In the genomic region with DNA sequence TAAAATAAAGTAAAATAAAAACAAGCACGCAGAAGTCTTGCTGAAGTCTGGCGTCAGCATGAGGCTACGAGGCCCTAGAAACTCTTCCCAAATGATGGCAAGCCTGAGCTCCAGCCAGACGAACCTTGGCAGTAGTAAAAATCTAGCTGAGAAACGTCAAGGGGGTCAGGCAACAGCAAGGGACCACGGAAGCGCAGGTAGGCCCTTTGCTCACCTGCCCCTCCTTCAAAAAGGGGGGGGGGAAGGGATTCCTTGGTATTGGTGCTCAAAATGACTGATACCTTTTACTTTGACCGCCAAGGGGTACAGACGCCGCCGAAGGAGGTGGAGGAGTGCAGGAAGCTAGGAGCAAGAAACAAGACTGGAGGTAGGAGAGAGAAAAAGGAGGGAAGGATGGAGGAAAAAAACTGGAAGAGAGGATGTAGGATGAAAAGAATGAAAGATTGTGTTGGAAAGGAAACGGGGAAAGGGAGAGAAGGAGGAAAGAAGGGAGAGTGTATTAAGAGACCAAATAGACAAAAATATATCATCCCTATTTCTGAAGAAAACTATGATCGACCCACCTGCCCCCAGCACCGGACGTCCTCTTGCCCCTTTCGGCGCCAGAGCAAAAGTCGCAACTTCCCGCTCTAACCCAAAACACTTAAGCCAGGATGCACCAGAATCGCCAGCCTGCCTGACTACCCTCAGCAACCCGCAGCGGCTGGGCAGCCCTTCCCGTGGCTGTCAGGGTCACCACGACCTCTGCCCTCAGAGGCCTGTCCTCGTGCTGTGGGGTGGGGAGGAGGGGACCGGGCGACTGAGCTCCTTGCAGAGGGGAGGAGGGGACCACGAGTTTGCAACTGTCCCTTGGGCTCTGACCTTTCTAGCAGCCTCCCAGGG, we compare ENCODE assay signal across 16 mouse cellular contexts. TPM values are rescaled to one million over a fixed set of nuclear protein-coding genes. Genes with fewer than 3 reads are reported as not detected.
DNase-seq lines count a peak whose midpoint lies in the region; ATAC-seq lines count a peak whose summit lies in the region.
"Had no signal": no experiment of that assay in that cellular context is flagged by ENCODE, and none has a peak within 500 bp of the region (broad histone marks: within the 10 kb centered on the region; RNA-seq: fewer than 3 reads in every experiment).

No protein-coding gene starts in this region.

- H3K27me3 ChIP-seq in liver, embryonic 11.5 days (replicated peaks; ENCODE audit: control insufficient read depth, insufficient read depth, low read length) = peaks cover 100% of the 10 kb centered on the region
- H3K27me3 ChIP-seq in liver, embryonic 13.5 days = peaks cover 100% of the 10 kb centered on the region
- peaks cover 91% of the 10 kb centered on the region for H3K27me3 ChIP-seq in neural tube, embryonic 11.5 days (ENCODE audit: control insufficient read depth, insufficient read depth, low read length)

- DNase-seq in liver, embryonic 11.5 days (ENCODE audit: low spot score) = peak; percentile 40
- no peak for DNase-seq in liver
- DNase-seq in embryo, embryonic 9.5 days (ENCODE audit: extremely low spot score) = peak; percentile 21
- no peak for DNase-seq in liver, embryonic 13.5 days
- DNase-seq in neural tube, embryonic 11.5 days (ENCODE audit: low spot score) = peak; percentile 11
- DNase-seq in gastrocnemius, postnatal 25 days = no peak
- no peak for DNase-seq in lung, postnatal 4 days
- DNase-seq: adrenal gland, postnatal 25 days; left cerebral cortex, postnatal 4 days; lung, postnatal 14 days; thymus, adult 18-20 months had no signal

- H3K9me3 ChIP-seq in liver, embryonic 11.5 days (ENCODE audit: control insufficient read depth, low read length) = no peaks in the 10 kb centered on the region
- H3K9me3 ChIP-seq in liver, embryonic 13.5 days (replicated peaks) = no peaks in the 10 kb centered on the region
- no peaks in the 10 kb centered on the region for H3K9me3 ChIP-seq in neural tube, embryonic 11.5 days (ENCODE audit: control insufficient read depth, low read length)
- H3K9me3 ChIP-seq: kidney, embryonic 15.5 days had no signal

- H3K9ac ChIP-seq in liver, embryonic 11.5 days (ENCODE audit: low read depth, low read length) = no peak overlapping the region
- no peak overlapping the region for H3K9ac ChIP-seq in liver, embryonic 13.5 days
- H3K9ac ChIP-seq in neural tube, embryonic 11.5 days (ENCODE audit: low read length) = no peak overlapping the region
- H3K9ac ChIP-seq: kidney, embryonic 15.5 days had no signal

- ATAC-seq in liver, embryonic 11.5 days (replicated peaks; ENCODE audit: low FRiP score) = no peak; the same call in 1 of the 2 replicates
- no peak for ATAC-seq in liver, embryonic 13.5 days (ENCODE audit: low read depth)
- 0 out of 2 replicates have a peak, but pooled peaks have one; percentile 4 for ATAC-seq in neural tube, embryonic 11.5 days (ENCODE audit: insufficient read depth, low FRiP score, low TSS enrichment)

- 5% methylated on average over 28 of the region's 28 CpGs for WGBS in liver, embryonic 11.5 days
- 2% methylated on average over 28 of the region's 28 CpGs for WGBS in liver, embryonic 13.5 days (ENCODE audit: insufficient replicate concordance)
- whole genome bisulfite sequencing in neural tube, embryonic 11.5 days = under 1% methylated on average over 28 of the region's 28 CpGs

- H3K36me3 ChIP-seq in liver, embryonic 11.5 days (ENCODE audit: control insufficient read depth, insufficient read depth, low read length) = no peaks in the 10 kb centered on the region
- H3K36me3 ChIP-seq in liver, embryonic 13.5 days = no peaks in the 10 kb centered on the region
- no peaks in the 10 kb centered on the region for H3K36me3 ChIP-seq in neural tube, embryonic 11.5 days (ENCODE audit: control insufficient read depth, insufficient read depth, low read length)
- H3K36me3 ChIP-seq: kidney, embryonic 15.5 days had no signal

- H3K4me2 ChIP-seq in liver, embryonic 11.5 days = peak overlapping the region; percentile 27
- 0 out of 2 replicates have a peak overlapping the region, but pooled peaks have one; percentile 11 for H3K4me2 ChIP-seq in liver, embryonic 13.5 days
- no peak overlapping the region for H3K4me2 ChIP-seq in neural tube, embryonic 11.5 days (ENCODE audit: low read depth)
- H3K4me2 ChIP-seq: kidney, embryonic 15.5 days had no signal

- H3K4me3 ChIP-seq in liver, embryonic 11.5 days (ENCODE audit: low read depth, low read length) = no peak overlapping the region
- H3K4me3 ChIP-seq in liver, embryonic 13.5 days (replicated peaks) = no peak overlapping the region
- H3K4me3 ChIP-seq in neural tube, embryonic 11.5 days (ENCODE audit: low read depth, low read length) = no peak overlapping the region
- H3K4me3 ChIP-seq: kidney, embryonic 15.5 days had no signal

- H3K4me1 ChIP-seq in liver, embryonic 11.5 days (replicated peaks; ENCODE audit: control insufficient read depth, insufficient read depth, low read length) = no peaks in the 10 kb centered on the region
- 0 out of 2 replicates have a peak, but pooled peaks cover 2% of the 10 kb centered on the region for H3K4me1 ChIP-seq in liver, embryonic 13.5 days (replicated peaks)
- H3K4me1 ChIP-seq in neural tube, embryonic 11.5 days (ENCODE audit: control insufficient read depth, insufficient read depth, low read length) = peaks cover 16% of the 10 kb centered on the region

- no peak overlapping the region for H3K27ac ChIP-seq in liver, embryonic 11.5 days (ENCODE audit: low read depth, low read length)
- no peak overlapping the region for H3K27ac ChIP-seq in liver, embryonic 13.5 days
- H3K27ac ChIP-seq in neural tube, embryonic 11.5 days (ENCODE audit: low read depth, low read length) = no peak overlapping the region; the same call in 1 of the 2 replicates
- H3K27ac ChIP-seq: kidney, embryonic 15.5 days had no signal

RNA-seq across cellular contexts. Expression of a gene that starts 8.3 kb away (rescaled TPM):
- polyA plus RNA-seq in liver, embryonic 11.5 days (2014; fragmentation: Nextera tagmentation; extraction: Ambion mirVana) = 3.4 and 4.1 TPM in 2 replicates
- polyA plus RNA-seq in liver, embryonic 13.5 days (2015; fragmentation: Nextera tagmentation; extraction: Ambion mirVana) = 1.2 and 1.6 TPM in 2 replicates
- 8.6 and 10.1 TPM in 2 replicates for polyA plus RNA-seq in neural tube, embryonic 11.5 days (2014; fragmentation: Nextera tagmentation; extraction: Ambion mirVana)
- total RNA-seq in gastrocnemius, postnatal 25 days (2021) = not detected
- total RNA-seq: adrenal gland, postnatal 25 days; CH12.LX; common myeloid progenitor, adult 5-6 weeks; hematopoietic stem cell, adult 5-6 weeks had no signal
- polyA plus RNA-seq: small intestine, adult 2 months had no signal

Comparison
In these comparisons a context has a peak if more than half of its experiments do, and no peak if none do; other contexts are left out.
1. DNase-seq: peak in liver, embryonic 11.5 days (single experiment), embryo, embryonic 9.5 days (single experiment) and neural tube, embryonic 11.5 days (single experiment); none in liver (single experiment), liver, embryonic 13.5 days (single experiment), gastrocnemius, postnatal 25 days (single experiment) and lung, postnatal 4 days (0 of 2).